Mouse (Mus musculus) liver, embryonic 13.5 days (tissue): ENCODE results near the gene Zdhhc9. TPM values are rescaled to one million over a fixed set of nuclear protein-coding genes. Genes with fewer than 3 reads are reported as not detected.
A peak's percentile ranks its signal among the peaks of the same experiment; 100 is the strongest.

Experiments used
- ATAC-seq: fragments of 200-750 bp; cut with Nextera tagmentation; 2 replicates; pipeline ENCODE4 v1.8.0; 2017; ENCODE audit warnings: low read depth, mild to moderate bottlenecking, moderate number of reproducible peaks, moderate library complexity
- DNase-seq: peaks from one replicate; pipeline ENCODE4 v3.0.0; 2022
- H3K27ac ChIP-seq: fragments of 300-500 bp; sonication (generic); 2 replicates; pipeline ENCODE4 v1.5.1; 2015; ENCODE audit warnings: moderate library complexity, mild to moderate bottlenecking, inconsistent platforms
- H3K27me3 ChIP-seq: fragments of 300-500 bp; sonication (generic); 2 replicates; pipeline ENCODE4 v1.6.1; 2015; ENCODE audit warnings: mild to moderate bottlenecking, inconsistent platforms
- H3K36me3 ChIP-seq: fragments of 300-500 bp; sonication (generic); 2 replicates; pipeline ENCODE4 v1.6.1; 2015; ENCODE audit warnings: mild to moderate bottlenecking, inconsistent platforms
- H3K4me1 ChIP-seq: fragments of 300-500 bp; sonication (generic); replicated peaks from 2 replicates; pipeline ENCODE4 v1.6.1; 2015; ENCODE audit warnings: inconsistent platforms
- H3K4me2 ChIP-seq: fragments of 300-500 bp; sonication (generic); 2 replicates; pipeline ENCODE4 v1.6.1; 2015; ENCODE audit warnings: inconsistent platforms, mild to moderate bottlenecking, moderate library complexity
- H3K4me3 ChIP-seq: fragments of 300-500 bp; sonication (generic); replicated peaks from 2 replicates; pipeline ENCODE4 v1.5.1; 2015; ENCODE audit warnings: mild to moderate bottlenecking, inconsistent platforms
- H3K9ac ChIP-seq: fragments of 300-500 bp; sonication (generic); 2 replicates; pipeline ENCODE4 v1.6.1; 2015; ENCODE audit warnings: mild to moderate bottlenecking, inconsistent platforms
- H3K9me3 ChIP-seq: fragments of 300-500 bp; sonication (generic); replicated peaks from 2 replicates; pipeline ENCODE4 v1.6.1; 2016; ENCODE audit warnings: inconsistent platforms
- WGBS: fragments of 180-500 bp; shearing (Covaris S2); methylation state at CpG from one replicate; pipeline ENCODE4 v1.1.7; 2015; ENCODE audit not compliant: insufficient replicate concordance; 5-methylcytosine and 5-hydroxymethylcytosine counted together
- polyA plus RNA-seq: library from polyadenylated mRNA; unstranded; fragments of >200 nt; fragmentation: Nextera tagmentation; extraction: Ambion mirVana; gene quantifications from 2 replicates; pipeline ENCODE4 v1.2.1, GENCODE M21; 2015

Zdhhc9 gene
- polyA plus RNA-seq, 1 experiment from 2014 or later: 2.4 TPM

- no peaks in the 10 kb centered on the region for H3K27me3 ChIP-seq
- H3K4me1 ChIP-seq: peaks cover 48% of the 10 kb centered on the region
- H3K27ac ChIP-seq: no peak overlapping the region
- H3K36me3 ChIP-seq: no peaks in the 10 kb centered on the region
- H3K4me2 ChIP-seq: peak overlapping the region; percentile 63
- peak; percentile 61 for ATAC-seq
- H3K9ac ChIP-seq: peak overlapping the region; percentile 53
- no peak for DNase-seq
- no peaks in the 10 kb centered on the region for H3K9me3 ChIP-seq
- peak overlapping the region; percentile 46 for H3K4me3 ChIP-seq
- 18% methylated on average over 26 of the region's 26 CpGs for WGBS
Observed at GRCm38 (mm10) chrX:48143415-48144335, 65.0 kb downstream of the Zdhhc9 start.

GRCm38 (mm10) chrX:48141481-48141880, 67.2 kb downstream of the Zdhhc9 start:
- Histone ChIP-seq H3K9me3 (no peaks in the 10 kb centered on the region), H3K4me3 (no peak overlapping the region), H3K4me1 (peaks cover 58% of the 10 kb centered on the region), H3K27ac (no peak overlapping the region; the same call in 1 of the 2 replicates), H3K27me3 (no peaks in the 10 kb centered on the region), H3K36me3 (no peaks in the 10 kb centered on the region), H3K9ac (no peak overlapping the region), H3K4me2 (no peak overlapping the region)
- DNase-seq (no peak), ATAC-seq (no peak)
- 19% methylated on average over 6 of the region's 6 CpGs for WGBS

- H3K9ac ChIP-seq: no peak overlapping the region
- no peaks in the 10 kb centered on the region for H3K36me3 ChIP-seq
- H3K27me3 ChIP-seq: 0 out of 2 replicates have a peak, but pooled peaks cover 2% of the 10 kb centered on the region
- no peak overlapping the region for H3K4me2 ChIP-seq
- peaks cover 58% of the 10 kb centered on the region for H3K4me1 ChIP-seq
- WGBS: 12% methylated on average over 3 of the region's 3 CpGs
- no peaks in the 10 kb centered on the region for H3K9me3 ChIP-seq
- ATAC-seq: no peak
- H3K27ac ChIP-seq: peak overlapping the region; percentile 37
- no peak overlapping the region for H3K4me3 ChIP-seq
- DNase-seq: no peak
Observed at GRCm38 (mm10) chrX:48140286-48140877, 68.3 kb downstream of the Zdhhc9 start.

DNA sequence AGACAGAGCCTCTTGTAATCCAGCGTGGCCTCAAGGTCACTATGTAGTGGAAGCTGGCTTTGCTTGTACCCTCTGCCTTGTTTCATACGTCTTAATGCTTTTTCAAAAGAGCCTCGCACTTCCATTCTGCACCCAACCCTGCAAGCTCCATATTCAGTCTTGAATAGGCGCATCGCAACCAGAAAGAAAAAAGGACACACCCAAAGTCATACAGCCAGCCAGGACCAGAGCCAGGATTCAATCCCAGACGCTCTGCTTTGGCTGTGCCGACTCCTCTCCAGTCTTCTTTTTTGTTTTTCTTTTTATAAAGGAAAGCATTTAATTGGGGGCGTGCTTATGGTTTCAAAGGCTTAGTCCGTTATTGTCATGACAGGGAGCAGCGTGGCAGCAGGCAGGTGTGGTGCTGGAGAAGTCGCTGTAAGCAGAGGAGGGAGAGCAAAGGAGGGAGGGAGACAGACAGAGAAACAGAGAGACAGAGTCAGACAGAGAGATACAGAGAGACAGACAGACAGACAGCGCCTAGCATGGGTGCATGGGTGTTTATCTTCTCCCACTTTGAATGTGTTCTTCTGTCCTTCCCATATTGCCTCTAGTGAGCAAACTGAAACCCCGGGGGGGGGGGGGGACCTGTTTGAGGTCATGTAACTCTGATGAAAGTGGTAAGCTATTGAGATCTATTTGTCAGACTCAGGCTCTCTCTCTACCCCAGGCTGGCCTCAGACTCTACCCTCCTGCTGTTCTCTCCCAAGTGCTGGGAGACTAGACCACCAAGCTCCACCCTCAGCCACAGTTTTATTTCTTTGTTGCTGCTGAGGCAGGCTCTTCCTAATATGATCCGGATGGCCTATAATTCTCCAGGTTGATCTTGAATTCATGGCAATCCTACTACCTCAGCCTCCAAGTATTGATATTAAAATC, 69.1 kb downstream of the Zdhhc9 start:
- Histone ChIP-seq H3K4me1 (peaks cover 58% of the 10 kb centered on the region), H3K9me3 (no peaks in the 10 kb centered on the region), H3K4me3 (no peak overlapping the region), H3K9ac (no peak overlapping the region), H3K27me3 (0 out of 2 replicates have a peak, but pooled peaks cover 2% of the 10 kb centered on the region), H3K36me3 (no peaks in the 10 kb centered on the region), H3K4me2 (peak overlapping the region; percentile 41), H3K27ac (peak overlapping the region; percentile 32; the same call in 1 of the 2 replicates)
- DNase-seq (no peak), ATAC-seq (no peak)
- 41% methylated on average over 14 of the region's 14 CpGs for WGBS

- Histone ChIP-seq H3K4me3 (no peak overlapping the region), H3K4me2 (peak overlapping the region; percentile 41), H3K36me3 (no peaks in the 10 kb centered on the region), H3K27ac (peak overlapping the region; percentile 77), H3K9me3 (no peaks in the 10 kb centered on the region), H3K27me3 (0 out of 2 replicates have a peak, but pooled peaks cover 2% of the 10 kb centered on the region), H3K9ac (no peak overlapping the region), H3K4me1 (peaks cover 53% of the 10 kb centered on the region)
- DNase-seq (peak; percentile 37), ATAC-seq (peak; percentile 87)
- WGBS: 11% methylated on average over 7 of the region's 7 CpGs
Observed at GRCm38 (mm10) chrX:48138539-48139275, 70.0 kb downstream of the Zdhhc9 start.

GRCm38 (mm10) chrX:48138011-48138410, 70.7 kb downstream of the Zdhhc9 start:
- 34% methylated on average over 6 of the region's 6 CpGs for WGBS
- ATAC-seq: peak; percentile 39
- no peak for DNase-seq
- no peak overlapping the region for H3K9ac ChIP-seq
- no peaks in the 10 kb centered on the region for H3K9me3 ChIP-seq
- peak overlapping the region; percentile 77 for H3K27ac ChIP-seq
- peaks cover 49% of the 10 kb centered on the region for H3K4me1 ChIP-seq
- no peaks in the 10 kb centered on the region for H3K36me3 ChIP-seq
- H3K4me3 ChIP-seq: no peak overlapping the region
- H3K4me2 ChIP-seq: peak overlapping the region; percentile 41
- 0 out of 2 replicates have a peak, but pooled peaks cover 2% of the 10 kb centered on the region for H3K27me3 ChIP-seq

DNA sequence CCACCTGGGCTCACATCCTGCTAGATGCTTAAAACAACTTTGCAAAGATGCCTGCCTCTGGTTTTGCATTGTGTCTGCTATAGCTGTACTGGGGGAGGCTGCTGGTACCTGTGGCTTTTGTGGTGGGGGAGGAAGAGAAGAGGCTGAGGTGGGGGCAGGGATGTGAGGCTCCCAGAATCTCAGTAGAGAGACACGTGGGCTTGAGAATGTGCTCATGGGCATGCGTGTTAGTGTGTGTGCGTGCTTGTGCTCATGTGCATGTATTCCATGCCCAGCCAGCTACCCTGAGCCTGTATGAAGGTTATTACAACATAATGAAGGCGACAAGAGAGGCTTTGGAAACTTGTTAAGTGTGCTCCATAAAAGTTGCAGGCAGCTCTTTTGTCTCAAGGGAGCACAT, 71.7 kb downstream of the Zdhhc9 start:
- H3K9me3 ChIP-seq: no peaks in the 10 kb centered on the region
- H3K36me3 ChIP-seq: no peaks in the 10 kb centered on the region
- H3K4me3 ChIP-seq: no peak overlapping the region
- ATAC-seq (no peak), DNase-seq (no peak)
- H3K4me2 ChIP-seq: no peak overlapping the region
- WGBS: 69% methylated on average over 4 of the region's 4 CpGs
- H3K27ac ChIP-seq: no peak overlapping the region; the same call in 1 of the 2 replicates
- H3K9ac ChIP-seq: no peak overlapping the region
- 0 out of 2 replicates have a peak, but pooled peaks cover 2% of the 10 kb centered on the region for H3K27me3 ChIP-seq
- H3K4me1 ChIP-seq: peaks cover 42% of the 10 kb centered on the region

GRCm38 (mm10) chrX:48129167-48129566, 79.5 kb downstream of the Zdhhc9 start:
- Histone ChIP-seq H3K4me2 (no peak overlapping the region), H3K9me3 (no peaks in the 10 kb centered on the region), H3K27ac (no peak overlapping the region), H3K9ac (no peak overlapping the region), H3K4me1 (peaks cover 4% of the 10 kb centered on the region), H3K4me3 (no peak overlapping the region), H3K27me3 (no peaks in the 10 kb centered on the region), H3K36me3 (no peaks in the 10 kb centered on the region)
- 35% methylated on average over 1 of the region's 1 CpGs for WGBS
- DNase-seq (no peak), ATAC-seq (no peak)

DNA sequence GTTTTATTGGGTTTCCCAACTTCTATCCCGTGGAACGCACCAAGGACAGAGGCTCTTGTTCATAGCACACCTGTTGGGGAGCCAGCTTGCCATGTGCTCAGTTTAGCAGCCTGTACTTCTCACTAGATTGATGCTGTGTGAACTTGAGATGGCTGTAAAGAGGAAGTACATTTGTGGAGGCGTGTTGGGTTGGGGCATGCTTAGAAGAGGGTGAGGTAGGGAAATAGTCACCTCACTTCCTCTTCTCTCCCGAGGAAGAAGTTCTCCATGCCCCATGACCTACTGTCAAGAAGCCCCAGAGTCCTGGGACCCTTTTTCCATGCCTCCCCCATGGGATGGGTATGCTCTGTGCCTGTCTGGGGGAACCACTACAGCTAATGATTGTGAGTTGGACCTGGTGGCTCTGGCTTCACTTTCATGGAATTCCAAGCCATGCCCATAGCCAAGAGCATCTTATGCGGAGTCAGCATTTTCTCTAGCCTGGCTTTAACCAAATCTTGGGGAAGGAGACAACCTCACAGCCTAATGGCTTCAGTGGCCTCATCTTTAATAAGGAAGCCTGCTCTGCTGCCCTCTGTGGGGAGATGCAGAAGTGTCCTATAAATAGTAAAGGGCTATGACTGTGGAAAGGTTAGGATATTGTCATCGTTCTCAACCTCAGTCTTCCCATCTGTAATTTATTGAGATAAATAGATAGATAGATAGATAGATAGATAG, 81.0 kb downstream of the Zdhhc9 start:
- no peak overlapping the region for H3K9ac ChIP-seq
- no peak overlapping the region for H3K27ac ChIP-seq
- WGBS: 61% methylated on average over 6 of the region's 6 CpGs
- H3K36me3 ChIP-seq: no peaks in the 10 kb centered on the region
- no peaks in the 10 kb centered on the region for H3K27me3 ChIP-seq
- ATAC-seq (no peak), DNase-seq (no peak)
- H3K4me3 ChIP-seq: no peak overlapping the region
- H3K9me3 ChIP-seq: no peaks in the 10 kb centered on the region
- no peak overlapping the region for H3K4me2 ChIP-seq
- H3K4me1 ChIP-seq: peaks cover 5% of the 10 kb centered on the region

GRCm38 (mm10) chrX:48126903-48127476, 81.7 kb downstream of the Zdhhc9 start:
- Histone ChIP-seq H3K9me3 (no peaks in the 10 kb centered on the region), H3K36me3 (no peaks in the 10 kb centered on the region), H3K4me3 (no peak overlapping the region), H3K27ac (no peak overlapping the region), H3K27me3 (no peaks in the 10 kb centered on the region), H3K4me2 (no peak overlapping the region), H3K4me1 (peaks cover 5% of the 10 kb centered on the region), H3K9ac (no peak overlapping the region)
- WGBS: 60% methylated on average over 6 of the region's 6 CpGs
- ATAC-seq (no peak), DNase-seq (no peak)
